Mouse (Mus musculus) monocyte, adult 2 months (primary cell): ENCODE measurements around the gene Ipmk.
A peak's percentile ranks its signal among the peaks of the same experiment; 100 is the strongest.

Experiments
- DNase-seq, 2 experiments: peaks; one replicate each; pipeline ENCODE4 v3.0.0; 2022; ENCODE audit warnings: low spot score in 2 of 2, low read depth in 1 of 2

The Ipmk gene

GRCm38 (mm10) chr10:71340195-71340594 lies 7.4 kb upstream of the Ipmk start:
- DNase-seq: no peak

GRCm38 (mm10) chr10:71341290-71341689 lies 6.3 kb upstream of the Ipmk start:
- no peak for DNase-seq

- no peak for DNase-seq
Measured at GRCm38 (mm10) chr10:71342030-71342805, 5.3 kb upstream of the Ipmk start.

- no peak for DNase-seq
Measured at GRCm38 (mm10) chr10:71343130-71343529, 4.4 kb upstream of the Ipmk start.

GRCm38 (mm10) chr10:71343567-71344265 lies 3.8 kb upstream of the Ipmk start:
- no peak for DNase-seq

- DNase-seq: peak; percentile 71 to 83
Measured at GRCm38 (mm10) chr10:71344579-71345143, 2.9 kb upstream of the Ipmk start, which contains the start of gene Cisd1. TSS of gene Cisd1 (minus strand) at chr10:71344954.

- no peak for DNase-seq
Measured at GRCm38 (mm10) chr10:71346106-71346505, 1.5 kb upstream of the Ipmk start.

- DNase-seq: no peak
Measured at GRCm38 (mm10) chr10:71346722-71347508, 648 bp upstream of the Ipmk start.

GRCm38 (mm10) chr10:71347964-71348636 lies 537 bp downstream of the Ipmk start:
- DNase-seq: peak; percentile 22 to 41

- DNase-seq: no peak
Measured at GRCm38 (mm10) chr10:71348637-71349280, 1.2 kb downstream of the Ipmk start.

GRCm38 (mm10) chr10:71349290-71349689 lies 1.7 kb downstream of the Ipmk start:
- peak; percentile 22 to 23 for DNase-seq

- DNase-seq: no peak
Measured at GRCm38 (mm10) chr10:71351301-71351700, 3.7 kb downstream of the Ipmk start.

GRCm38 (mm10) chr10:71353850-71354249 lies 6.3 kb downstream of the Ipmk start:
- no peak for DNase-seq

GRCm38 (mm10) chr10:71354947-71355346 lies 7.4 kb downstream of the Ipmk start:
- no peak for DNase-seq

- no peak for DNase-seq
Measured at GRCm38 (mm10) chr10:71361044-71361443, 13.5 kb downstream of the Ipmk start.

- DNase-seq: no peak
Measured at GRCm38 (mm10) chr10:71361836-71362562, 14.4 kb downstream of the Ipmk start.

- no peak for DNase-seq
Measured at GRCm38 (mm10) chr10:71363440-71363839, 15.9 kb downstream of the Ipmk start.

GRCm38 (mm10) chr10:71363858-71364257 lies 16.3 kb downstream of the Ipmk start:
- no peak for DNase-seq

- no peak for DNase-seq
Measured at GRCm38 (mm10) chr10:71368128-71368940, 20.8 kb downstream of the Ipmk start.
